In the genomic region with DNA sequence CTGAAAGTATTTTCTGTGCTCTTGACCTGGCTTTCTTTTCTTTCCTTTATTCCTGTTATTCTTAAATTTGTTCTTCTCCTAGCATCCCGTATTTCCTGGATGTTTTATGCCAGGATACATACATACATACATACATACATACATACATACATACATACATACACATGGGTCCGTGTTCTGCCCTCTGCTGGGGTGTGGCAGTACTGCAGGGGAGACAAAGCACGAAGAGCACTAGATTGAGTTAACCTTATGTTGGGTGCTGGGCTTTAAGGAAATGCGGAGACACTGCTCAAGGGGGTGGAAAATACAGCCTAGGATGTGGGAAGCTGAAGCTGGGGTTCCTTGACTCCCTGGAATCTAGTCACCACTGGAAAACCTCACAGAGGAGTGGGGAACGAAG, we compare ENCODE assay signal across 8 mouse cellular contexts. TPM values are rescaled to one million over a fixed set of nuclear protein-coding genes. Genes with fewer than 3 reads are reported as not detected.
DNase-seq lines count a peak whose midpoint lies in the region; TF ChIP-seq lines count a peak whose summit lies in the region.

No protein-coding gene starts in this region.

- no peak for TF ChIP-seq EP300 in ES-Bruce4 (IDR thresholded peaks at IDR 0.05; ENCODE audit: insufficient read depth, low read depth, low read length)

- peak; percentile 65 for TF ChIP-seq CTCF in ES-Bruce4 (IDR thresholded peaks at IDR 0.05; ENCODE audit: low read depth, low read length)
- TF ChIP-seq CTCF in cerebellum, adult 2 months (IDR thresholded peaks at IDR 0.05; ENCODE audit: borderline replicate concordance, insufficient read depth, low read depth, low read length), result peak; percentile 80

- H3K27me3 ChIP-seq in ES-Bruce4 (ENCODE audit: control insufficient read depth, insufficient read depth, low read length, poor library complexity, severe bottlenecking), result no peaks in the 10 kb centered on the region
- no peaks in the 10 kb centered on the region for H3K27me3 ChIP-seq in cerebellum, adult 2 months (ENCODE audit: control insufficient read depth, insufficient read depth, low read length)

- H3K9me3 ChIP-seq in ES-Bruce4 (replicated peaks; ENCODE audit: control insufficient read depth, insufficient read depth, low read length, poor library complexity, severe bottlenecking), result peaks cover 11% of the 10 kb centered on the region

- no peak overlapping the region for H3K27ac ChIP-seq in ES-Bruce4 (ENCODE audit: insufficient read depth, low read length)
- no peak overlapping the region for H3K27ac ChIP-seq in cerebellum, adult 2 months (ENCODE audit: insufficient read depth, low read length)

- TF ChIP-seq POLR2A in ES-Bruce4 (IDR thresholded peaks at IDR 0.05; ENCODE audit: insufficient read depth, low read length), result no peak
- no peak for TF ChIP-seq POLR2A in cerebellum, adult 2 months (IDR thresholded peaks at IDR 0.05; ENCODE audit: borderline replicate concordance, insufficient read depth, low read length)

- no peak overlapping the region for H3K4me3 ChIP-seq in ES-Bruce4 (ENCODE audit: low read depth, low read length)
- H3K4me3 ChIP-seq in cerebellum, adult 2 months (replicated peaks; ENCODE audit: insufficient read depth, low read depth, low read length), result no peak overlapping the region

- no peak overlapping the region for H3K9ac ChIP-seq in ES-Bruce4 (ENCODE audit: low read depth, poor library complexity, severe bottlenecking)

- H3K36me3 ChIP-seq in ES-Bruce4 (ENCODE audit: control insufficient read depth, insufficient read depth, low read length, poor library complexity, severe bottlenecking), result peaks cover 18% of the 10 kb centered on the region

- 48% methylated on average over 5 of the region's 5 CpGs for WGBS in cerebellum, adult 2 months

- peaks cover 2% of the 10 kb centered on the region for H3K4me1 ChIP-seq in ES-Bruce4 (ENCODE audit: control insufficient read depth, insufficient read depth, low read length)
- H3K4me1 ChIP-seq in cerebellum, adult 2 months (ENCODE audit: control insufficient read depth, insufficient read depth, low read length), result no peaks in the 10 kb centered on the region

- peak; percentile 80 for DNase-seq in CD4-positive helper T cell, adult 2 months (ENCODE audit: low read depth, low spot score)
- DNase-seq in cerebellum, adult 2 months, result peak; percentile 44 to 72
- DNase-seq in frontal cortex, postnatal 25 days (ENCODE audit: low spot score in 2 of 2), result peak; percentile 43 to 63
- DNase-seq in layer of hippocampus, postnatal 25 days (ENCODE audit: extremely low spot score in 1 of 2, low spot score in 1 of 2), result peak; percentile 19 to 77
- DNase-seq in lung, postnatal 36 days, result peak; percentile 86
- DNase-seq in spleen, postnatal 10 days (ENCODE audit: low spot score in 2 of 2), result peak; percentile 85 to 91
- no peak for DNase-seq in ovary, adult 18-20 months (ENCODE audit: low spot score)

RNA-seq across cellular contexts. Expression of a gene that starts 8.1 kb away (rescaled TPM):
- 235 and 249 TPM in 2 replicates for polyA plus RNA-seq in ES-Bruce4 (2011; ENCODE audit: insufficient read depth, insufficient read length, low read depth, missing spikeins)
- 5.5 and 6.0 TPM in 2 replicates for polyA plus RNA-seq in cerebellum, adult 2 months (2012; rRNA removed)
- total RNA-seq in layer of hippocampus, postnatal 25 days (2021), result 1 to 10 TPM; 6.6 to 7.2 TPM

RNA-seq across cellular contexts. Expression of a gene that starts 16.0 kb away (rescaled TPM):
- 52.5 and 63.5 TPM in 2 replicates for polyA plus RNA-seq in ES-Bruce4 (2011; ENCODE audit: insufficient read depth, insufficient read length, low read depth, missing spikeins)
- 12.5 and 14.1 TPM in 2 replicates for polyA plus RNA-seq in cerebellum, adult 2 months (2012; rRNA removed)
- 10 to 100 TPM in 1 of 2 experiments, 1 to 10 TPM in 1; 9.3 to 12.9 TPM for total RNA-seq in layer of hippocampus, postnatal 25 days (2021)

RNA-seq across cellular contexts. Expression of a gene that starts 47.9 kb away (rescaled TPM):
- not detected in 2 replicates for polyA plus RNA-seq in ES-Bruce4 (2011; ENCODE audit: insufficient read depth, insufficient read length, low read depth, missing spikeins)
- 74.3 and 79.5 TPM in 2 replicates for polyA plus RNA-seq in cerebellum, adult 2 months (2012; rRNA removed)
- 10 to 100 TPM; 68.3 to 75.4 TPM for total RNA-seq in layer of hippocampus, postnatal 25 days (2021)

Comparison
In these comparisons a context has a peak if more than half of its experiments do, and no peak if none do; other contexts are left out.
1. RNA of a gene that starts 8.1 kb away (polyA plus RNA-seq): 235 to 249 TPM in ES-Bruce4; 5.5 to 6.0 TPM in cerebellum, adult 2 months; every median in the first group is over 10 times any median in the second.
2. RNA of a gene that starts 47.9 kb away (polyA plus RNA-seq): 74.3 to 79.5 TPM in cerebellum, adult 2 months; not detected in ES-Bruce4; every median in the first group is over 10 times any median in the second.